Mouse (Mus musculus) ES-E14 (cell line): ENCODE results near the gene Tubgcp2.

Experiments
- CHD2 ChIP-seq: IDR thresholded peaks from 2 replicates; pipeline ENCODE4 v1.6.1; 2014; ENCODE audit warnings: mild to moderate bottlenecking, low read depth, low read length, inconsistent platforms
- HCFC1 ChIP-seq: IDR thresholded peaks from 2 replicates; pipeline ENCODE4 v1.6.1; 2012; ENCODE audit warnings: low read length, inconsistent platforms, borderline replicate concordance; ENCODE audit not compliant: insufficient read depth
- MAFK ChIP-seq: IDR thresholded peaks from 2 replicates; pipeline ENCODE4 v1.6.1; 2014; ENCODE audit warnings: mild to moderate bottlenecking, low read depth, low read length, inconsistent platforms; ENCODE audit not compliant: insufficient read depth
- ZC3H11A ChIP-seq: IDR thresholded peaks from 2 replicates; pipeline ENCODE4 v1.6.1; 2012; ENCODE audit warnings: low read depth, mild to moderate bottlenecking, inconsistent platforms, low read length, borderline replicate concordance
- ZNF384 ChIP-seq: IDR thresholded peaks from 2 replicates; pipeline ENCODE4 v1.6.1; 2012; ENCODE audit warnings: low read depth, low read length, inconsistent platforms

- no peak for TF ChIP-seq CHD2
- TF ChIP-seq MAFK: no peak
- no peak for TF ChIP-seq HCFC1
- TF ChIP-seq ZNF384: no peak
- TF ChIP-seq ZC3H11A: no peak
Measured at GRCm38 (mm10) chr7:140082242-140082678, 45.8 kb upstream of the Tubgcp2 start, which contains the start of gene Caly.
